Mouse (Mus musculus) liver, embryonic 16.5 days (tissue): Measurements from ENCODE around the gene Mob3b. TPM values are rescaled to one million over a fixed set of nuclear protein-coding genes. Genes with fewer than 3 reads are reported as not detected.
A peak's percentile ranks its signal among the peaks of the same experiment; 100 is the strongest.

Experiments
- ATAC-seq: fragments of 200-750 bp; cut with Nextera tagmentation; 2 replicates; pipeline ENCODE4 v1.8.0; 2017; ENCODE audit warnings: low read depth, mild to moderate bottlenecking, moderate number of reproducible peaks, moderate library complexity
- H3K27ac ChIP-seq: fragments of 300-500 bp; sonication (generic); 2 replicates; pipeline ENCODE4 v1.5.1; 2014; ENCODE audit warnings: mild to moderate bottlenecking, low read length
- H3K27me3 ChIP-seq: fragments of 300-500 bp; sonication (generic); 2 replicates; pipeline ENCODE4 v1.6.1; 2014; ENCODE audit warnings: low read depth, low read length, mixed read lengths; ENCODE audit not compliant: control insufficient read depth, insufficient read depth
- H3K36me3 ChIP-seq: fragments of 300-500 bp; sonication (generic); 2 replicates; pipeline ENCODE4 v1.6.1; 2014; ENCODE audit warnings: mild to moderate bottlenecking; ENCODE audit not compliant: control insufficient read depth, insufficient read depth
- H3K4me1 ChIP-seq: fragments of 300-500 bp; sonication (generic); 2 replicates; pipeline ENCODE4 v1.6.1; 2014; ENCODE audit warnings: low read depth, low read length, mixed read lengths; ENCODE audit not compliant: control insufficient read depth
- H3K4me2 ChIP-seq: fragments of 300-500 bp; sonication (generic); 2 replicates; pipeline ENCODE4 v1.6.1; 2014; ENCODE audit warnings: low read depth, low read length, mixed read lengths
- H3K4me3 ChIP-seq: fragments of 300-500 bp; sonication (generic); 2 replicates; pipeline ENCODE4 v1.5.1; 2014; ENCODE audit warnings: low read depth, mild to moderate bottlenecking, low read length
- H3K9ac ChIP-seq: fragments of 300-500 bp; sonication (generic); 2 replicates; pipeline ENCODE4 v1.6.1; 2014; ENCODE audit warnings: low read depth, low read length
- H3K9me3 ChIP-seq: fragments of 300-500 bp; sonication (generic); replicated peaks from 2 replicates; pipeline ENCODE4 v1.6.1; 2016; ENCODE audit warnings: low read length; ENCODE audit not compliant: control insufficient read depth
- WGBS: fragments of 180-500 bp; shearing (Covaris S2); extraction: QIAGEN DNeasy Blood & Tissue Kit; methylation state at CpG from one replicate; pipeline ENCODE4 v1.1.7; 2014; ENCODE audit not compliant: insufficient replicate concordance; 5-methylcytosine and 5-hydroxymethylcytosine counted together
- polyA plus RNA-seq: library from polyadenylated mRNA; unstranded; fragments of >200 nt; fragmentation: Nextera tagmentation; extraction: Ambion mirVana; gene quantifications from 2 replicates; pipeline ENCODE4 v1.2.1, GENCODE M21; 2015

Mob3b gene
- polyA plus RNA-seq, 1 experiment from 2014 or later = 10.2 TPM

DNA sequence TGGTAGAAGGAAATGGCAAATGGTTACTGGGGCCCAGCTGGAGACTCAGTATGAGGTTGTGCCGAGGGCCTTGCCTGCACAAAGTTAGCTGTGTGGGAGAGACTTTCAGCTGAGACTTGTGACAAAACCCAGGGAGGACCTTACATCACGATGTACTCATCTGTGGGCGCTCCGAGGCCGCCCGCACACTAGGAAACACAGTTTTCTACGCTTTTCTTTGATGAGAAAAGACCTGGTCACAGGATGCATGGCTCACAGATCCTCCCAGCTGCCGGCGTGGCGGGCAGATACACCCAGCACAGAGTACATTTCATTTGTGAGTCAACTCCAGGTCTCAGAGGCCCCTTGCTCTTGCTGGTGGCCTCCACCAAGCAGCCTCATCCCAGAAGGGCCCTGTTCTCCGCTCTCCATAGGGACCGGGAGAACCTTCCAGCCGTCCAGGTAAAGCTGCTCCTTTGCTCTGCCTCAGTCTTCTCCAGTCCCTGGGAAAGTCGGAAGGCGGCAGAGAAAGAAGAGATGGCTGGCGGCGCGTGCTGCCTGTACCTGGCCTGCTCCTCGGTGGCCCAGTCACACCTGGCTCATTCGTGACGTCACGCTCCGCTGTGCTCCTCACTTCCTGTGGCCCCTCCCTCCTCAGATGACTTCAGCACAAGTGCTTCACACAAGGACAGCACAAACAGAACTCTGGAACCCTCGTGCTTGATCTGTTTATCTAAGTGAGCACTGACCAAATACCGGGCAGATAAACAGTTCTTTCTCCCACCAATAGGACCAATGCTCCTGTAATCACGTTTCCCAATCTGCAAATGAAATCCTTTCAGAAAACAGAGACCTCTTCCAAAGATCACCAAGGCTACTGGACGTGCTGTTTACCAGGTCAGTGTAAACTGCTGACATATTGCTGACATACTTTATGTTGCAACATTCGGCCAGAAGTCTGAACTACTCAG, 60.8 kb downstream of the Mob3b start:
- H3K4me1 ChIP-seq = peaks cover 28% of the 10 kb centered on the region
- no peak overlapping the region for H3K4me2 ChIP-seq
- 54% methylated on average over 28 of the region's 28 CpGs for WGBS
- H3K27ac ChIP-seq = peak overlapping the region; percentile 88
- no peaks in the 10 kb centered on the region for H3K36me3 ChIP-seq
- H3K9ac ChIP-seq = 0 out of 2 replicates have a peak overlapping the region, but pooled peaks have one; percentile 11
- H3K27me3 ChIP-seq = no peaks in the 10 kb centered on the region
- no peaks in the 10 kb centered on the region for H3K9me3 ChIP-seq
- ATAC-seq = peak; percentile 84
- no peak overlapping the region for H3K4me3 ChIP-seq

DNA sequence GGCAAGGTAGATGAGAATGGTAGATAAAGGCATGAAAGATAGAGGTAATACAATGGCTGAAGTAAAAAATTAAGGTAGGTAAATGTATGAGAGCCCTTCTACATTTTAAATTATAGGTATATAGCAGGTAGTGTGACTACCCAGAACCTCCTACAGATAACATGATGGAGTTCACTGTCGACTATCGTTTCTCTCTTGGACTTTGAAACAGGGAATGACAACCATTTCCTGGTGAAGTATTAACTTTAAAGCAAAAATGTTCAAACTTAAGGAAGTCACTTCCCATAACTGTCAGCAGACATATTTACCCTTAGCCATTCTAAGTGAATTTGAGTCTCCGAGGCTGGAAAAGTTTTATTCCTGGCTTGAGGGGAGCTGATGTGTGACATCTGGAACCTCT, 64.8 kb downstream of the Mob3b start:
- Histone ChIP-seq H3K27ac (peak overlapping the region; percentile 37; the same call in 1 of the 2 replicates), H3K4me3 (no peak overlapping the region), H3K36me3 (no peaks in the 10 kb centered on the region), H3K27me3 (no peaks in the 10 kb centered on the region), H3K9me3 (no peaks in the 10 kb centered on the region), H3K9ac (no peak overlapping the region), H3K4me2 (no peak overlapping the region), H3K4me1 (peaks cover 7% of the 10 kb centered on the region)
- no peak for ATAC-seq
- 56% methylated on average over 3 of the region's 3 CpGs for WGBS

- WGBS = 65% methylated on average over 13 of the region's 13 CpGs
- H3K27me3 ChIP-seq = no peaks in the 10 kb centered on the region
- no peaks in the 10 kb centered on the region for H3K36me3 ChIP-seq
- H3K4me1 ChIP-seq = peaks cover 4% of the 10 kb centered on the region
- no peak for ATAC-seq
- H3K4me3 ChIP-seq = no peak overlapping the region
- H3K9ac ChIP-seq = no peak overlapping the region
- H3K9me3 ChIP-seq = no peaks in the 10 kb centered on the region
- H3K4me2 ChIP-seq = no peak overlapping the region
- H3K27ac ChIP-seq = no peak overlapping the region
Observed at GRCm38 (mm10) chr4:35091157-35091784, 66.0 kb downstream of the Mob3b start.

DNA sequence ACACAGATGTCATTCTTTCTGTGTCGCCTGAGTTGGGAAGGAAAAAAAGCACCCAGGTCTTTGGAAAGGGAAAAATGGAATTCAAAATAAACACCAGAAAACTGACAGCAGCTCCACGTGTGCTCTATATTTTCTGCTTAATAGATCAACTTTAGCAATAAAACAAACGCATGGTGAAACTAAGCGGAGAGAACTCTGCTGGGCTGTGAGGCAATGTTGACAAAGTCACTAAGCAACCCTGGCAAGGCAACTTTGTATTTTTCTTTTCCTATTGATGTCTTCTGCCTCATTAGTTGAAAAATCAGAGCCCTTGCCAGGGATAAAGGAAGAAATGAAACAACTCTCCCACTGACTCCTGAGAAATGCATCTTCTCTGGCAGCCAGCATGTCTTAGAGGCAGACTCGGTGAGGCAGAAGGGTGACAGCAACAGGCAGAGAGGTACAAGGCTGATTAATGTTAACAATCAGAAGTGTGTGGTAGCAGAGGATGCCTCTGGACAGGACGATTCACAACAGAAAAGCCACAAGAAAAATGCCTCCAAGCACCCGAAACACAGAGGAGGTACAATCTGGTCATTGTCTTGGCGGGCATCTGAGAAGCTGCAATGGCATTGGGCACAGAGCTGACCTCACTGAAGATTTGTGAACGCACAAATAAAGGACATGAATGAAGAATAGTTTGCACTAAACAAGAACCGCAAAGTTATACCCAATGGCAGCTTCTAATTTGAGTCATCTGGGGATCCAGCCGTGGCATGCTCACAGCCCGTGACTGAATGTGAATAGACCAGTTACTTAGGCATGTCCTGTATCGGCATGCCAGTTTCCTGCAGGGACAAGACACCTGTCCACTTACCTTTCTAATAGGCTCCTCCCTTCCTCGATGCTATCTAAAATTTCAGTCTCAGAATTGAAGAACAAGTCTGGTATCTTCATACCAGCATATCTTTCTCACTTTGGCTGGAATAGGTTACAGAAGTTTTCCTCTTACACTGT, 67.7 kb downstream of the Mob3b start:
- H3K4me1 ChIP-seq = no peaks in the 10 kb centered on the region; the same call in 1 of the 2 replicates
- no peak for ATAC-seq
- no peaks in the 10 kb centered on the region for H3K27me3 ChIP-seq
- H3K4me2 ChIP-seq = no peak overlapping the region
- 69% methylated on average over 14 of the region's 14 CpGs for WGBS
- H3K4me3 ChIP-seq = no peak overlapping the region
- 0 out of 2 replicates have a peak overlapping the region, but pooled peaks have one; percentile 50 for H3K27ac ChIP-seq
- H3K36me3 ChIP-seq = no peaks in the 10 kb centered on the region
- H3K9ac ChIP-seq = no peak overlapping the region
- H3K9me3 ChIP-seq = no peaks in the 10 kb centered on the region

GRCm38 (mm10) chr4:35086067-35086700, 71.1 kb downstream of the Mob3b start:
- H3K4me1 ChIP-seq = no peaks in the 10 kb centered on the region; the same call in 1 of the 2 replicates
- no peaks in the 10 kb centered on the region for H3K27me3 ChIP-seq
- H3K4me3 ChIP-seq = no peak overlapping the region
- H3K36me3 ChIP-seq = no peaks in the 10 kb centered on the region
- 49% methylated on average over 7 of the region's 7 CpGs for WGBS
- no peak overlapping the region for H3K27ac ChIP-seq
- no peak overlapping the region for H3K4me2 ChIP-seq
- H3K9me3 ChIP-seq = no peaks in the 10 kb centered on the region
- ATAC-seq = peak; percentile 41; the same call in 1 of the 2 replicates
- no peak overlapping the region for H3K9ac ChIP-seq

GRCm38 (mm10) chr4:35084060-35084459, 73.2 kb downstream of the Mob3b start:
- no peaks in the 10 kb centered on the region for H3K9me3 ChIP-seq
- no peaks in the 10 kb centered on the region for H3K36me3 ChIP-seq
- H3K4me3 ChIP-seq = no peak overlapping the region
- H3K9ac ChIP-seq = no peak overlapping the region
- H3K4me1 ChIP-seq = no peaks in the 10 kb centered on the region
- H3K4me2 ChIP-seq = no peak overlapping the region
- no peaks in the 10 kb centered on the region for H3K27me3 ChIP-seq
- no peak for ATAC-seq
- 59% methylated on average over 8 of the region's 8 CpGs for WGBS
- no peak overlapping the region for H3K27ac ChIP-seq

DNA sequence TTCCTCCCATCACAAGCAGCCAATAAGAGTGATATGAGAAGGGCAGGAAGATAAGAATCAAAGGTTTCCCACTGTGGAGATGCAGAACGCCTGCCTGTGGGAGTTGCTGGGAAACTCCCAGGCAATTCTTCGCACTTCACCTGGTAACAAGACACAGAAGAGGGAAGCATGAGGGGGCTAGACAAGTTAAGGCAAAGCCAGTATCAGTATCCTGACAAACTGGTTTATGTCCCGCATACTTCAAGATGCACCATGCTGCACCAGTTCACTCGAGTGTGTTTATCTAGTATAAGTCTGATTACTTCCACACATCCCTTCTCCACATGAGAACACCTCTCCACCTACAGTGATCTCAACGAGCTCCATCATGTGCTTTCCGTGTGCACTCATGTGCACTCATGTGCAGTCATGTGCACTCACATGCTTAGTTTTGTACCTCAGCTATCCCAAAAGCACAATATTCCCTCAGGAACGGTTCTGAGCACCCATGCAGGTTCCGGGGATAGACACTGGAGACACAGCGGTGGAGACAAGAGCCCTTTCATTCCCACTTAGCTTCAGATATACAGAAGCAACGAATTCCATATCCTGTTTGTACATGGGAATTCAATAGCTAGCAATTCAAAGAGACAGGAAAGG, 74.7 kb downstream of the Mob3b start:
- Histone ChIP-seq H3K4me2 (no peak overlapping the region), H3K27me3 (no peaks in the 10 kb centered on the region), H3K9ac (no peak overlapping the region), H3K9me3 (no peaks in the 10 kb centered on the region), H3K36me3 (no peaks in the 10 kb centered on the region), H3K4me3 (no peak overlapping the region), H3K4me1 (no peaks in the 10 kb centered on the region), H3K27ac (no peak overlapping the region)
- WGBS = 59% methylated on average over 10 of the region's 10 CpGs
- no peak for ATAC-seq

GRCm38 (mm10) chr4:35080285-35080684, 77.0 kb downstream of the Mob3b start:
- 43% methylated on average over 6 of the region's 6 CpGs for WGBS
- no peak for ATAC-seq
- no peak overlapping the region for H3K4me3 ChIP-seq
- H3K9ac ChIP-seq = no peak overlapping the region
- H3K9me3 ChIP-seq = no peaks in the 10 kb centered on the region
- H3K4me1 ChIP-seq = no peaks in the 10 kb centered on the region
- H3K4me2 ChIP-seq = no peak overlapping the region
- H3K27ac ChIP-seq = no peak overlapping the region
- H3K27me3 ChIP-seq = no peaks in the 10 kb centered on the region
- no peaks in the 10 kb centered on the region for H3K36me3 ChIP-seq
